Mouse (Mus musculus) CH12.LX (cell line): ENCODE data around the gene Prrx1.

ENCODE experiments used
- CTCF ChIP-seq, 2 experiments: IDR thresholded peaks in 1 of 2; conservative IDR thresholded peaks in 1 of 2; 2 replicates each; pipeline ENCODE4 v1.5.1; 2011 to 2012; ENCODE audit warnings: low read depth in 2 of 2, low read length in 2 of 2, improper control_type of control experiment in 1 of 2, inconsistent platforms in 1 of 2, mild to moderate bottlenecking in 1 of 2, moderate library complexity in 1 of 2
- EP300 ChIP-seq: IDR thresholded peaks from 2 replicates; pipeline ENCODE4 v1.6.1; 2011; ENCODE audit warnings: low read length, improper control_type of control experiment
- POLR2A ChIP-seq: IDR thresholded peaks from 2 replicates; pipeline ENCODE4 v1.6.1; 2011; ENCODE audit warnings: low read depth, mild to moderate bottlenecking, improper control_type of control experiment, low read length
- TBP ChIP-seq: conservative IDR thresholded peaks from 2 replicates; pipeline ENCODE4 v1.6.1; 2011; ENCODE audit warnings: low read depth, low read length, improper control_type of control experiment
- ZC3H11A ChIP-seq: IDR thresholded peaks from 2 replicates; pipeline ENCODE4 v1.6.1; 2012; ENCODE audit warnings: low read depth, mild to moderate bottlenecking, inconsistent platforms, low read length, improper control_type of control experiment
- ZKSCAN1 ChIP-seq: IDR thresholded peaks from 2 replicates; pipeline ENCODE4 v1.6.1; 2012; ENCODE audit warnings: low read depth, inconsistent platforms, low read length, improper control_type of control experiment, borderline replicate concordance

DNA sequence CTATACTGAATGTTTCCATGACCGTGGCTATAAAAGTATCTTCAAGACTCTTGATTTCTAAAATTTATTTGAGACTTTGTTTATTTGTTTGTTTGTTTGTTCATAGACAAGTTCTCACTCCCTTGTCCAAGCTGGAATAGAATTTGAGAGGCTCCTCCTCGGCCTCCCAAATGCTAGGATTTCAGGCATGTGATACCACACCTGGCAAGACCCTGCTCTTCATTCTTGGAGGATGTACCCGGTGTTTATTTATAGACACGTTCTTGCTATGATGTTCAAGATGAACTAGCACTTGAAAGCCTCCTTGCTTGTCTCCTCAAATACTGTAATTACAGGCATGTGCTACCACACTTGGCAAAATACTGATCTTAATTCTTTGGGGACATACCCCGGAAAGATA is 32.0 kb upstream of the Prrx1 start:
- TF ChIP-seq CTCF (conservative IDR thresholded peaks at IDR 0.05 in 1 of 2, IDR thresholded peaks at IDR 0.05 in 1 of 2; ENCODE audit: low read depth in 2 of 2, low read length in 2 of 2) = no peak
- TF ChIP-seq ZKSCAN1 = no peak
- no peak for TF ChIP-seq POLR2A
- TF ChIP-seq TBP = no peak
- no peak for TF ChIP-seq ZC3H11A
- TF ChIP-seq EP300 = no peak
